Mouse (Mus musculus): ENCODE measurements around the gene Bhlhb9.

- TF ChIP-seq CTCF (IDR thresholded peaks at IDR 0.05) = peak; percentile 89
- TF ChIP-seq EP300 (IDR thresholded peaks at IDR 0.05; ENCODE audit: insufficient read depth, low read depth, low read length) = no peak
Observed at GRCm38 (mm10) chrX:135805780-135806179, 8.4 kb downstream of the Bhlhb9 start.

Measured in heart, adult 2 months (tissue).